9 mouse cellular contexts compared by ENCODE assay signal in genomic region chr14:30943860-30944674, GRCm38 (mm10). TPM values are rescaled to one million over a fixed set of nuclear protein-coding genes. Genes with fewer than 3 reads are reported as not detected.
DNase-seq lines count a peak whose midpoint lies in the region; ATAC-seq and TF ChIP-seq lines count a peak whose summit lies in the region.
"Had no signal": no experiment of that assay in that cellular context is flagged by ENCODE, and none has a peak within 500 bp of the region (broad histone marks: within the 10 kb centered on the region; RNA-seq: fewer than 3 reads in every experiment).

No protein-coding gene starts in this region.

- WGBS in kidney, embryonic 15.5 days = 64% methylated on average over 11 of the region's 11 CpGs
- 63% methylated on average over 11 of the region's 11 CpGs for WGBS in intestine, postnatal 0 days
- 67% methylated on average over 11 of the region's 11 CpGs for WGBS in limb, embryonic 14.5 days

- no peak overlapping the region for H3K27ac ChIP-seq in kidney, embryonic 15.5 days
- H3K27ac ChIP-seq in intestine, postnatal 0 days (ENCODE audit: low read depth, low read length) = 0 out of 2 replicates have a peak overlapping the region, but pooled peaks have one; percentile 35
- no peak overlapping the region for H3K27ac ChIP-seq in limb, embryonic 14.5 days (replicated peaks; ENCODE audit: low read depth, low read length)

- peaks cover 7% of the 10 kb centered on the region; the same call in 1 of the 2 replicates for H3K4me1 ChIP-seq in kidney, embryonic 15.5 days
- no peaks in the 10 kb centered on the region for H3K4me1 ChIP-seq in intestine, postnatal 0 days (replicated peaks; ENCODE audit: control insufficient read depth, insufficient read depth, low read length)
- H3K4me1 ChIP-seq in limb, embryonic 14.5 days (ENCODE audit: control insufficient read depth, insufficient read depth, low read length) = no peaks in the 10 kb centered on the region

- H3K9me3 ChIP-seq in kidney, embryonic 15.5 days (replicated peaks) = no peaks in the 10 kb centered on the region
- H3K9me3 ChIP-seq in intestine, postnatal 0 days (ENCODE audit: control insufficient read depth) = no peaks in the 10 kb centered on the region
- H3K9me3 ChIP-seq in limb, embryonic 14.5 days (ENCODE audit: control insufficient read depth, low read length) = no peaks in the 10 kb centered on the region

- no peaks in the 10 kb centered on the region for H3K36me3 ChIP-seq in kidney, embryonic 15.5 days
- H3K36me3 ChIP-seq in intestine, postnatal 0 days (ENCODE audit: control insufficient read depth, insufficient read depth) = no peaks in the 10 kb centered on the region
- no peaks in the 10 kb centered on the region for H3K36me3 ChIP-seq in limb, embryonic 14.5 days (ENCODE audit: control insufficient read depth, insufficient read depth, low read length)
- no peaks in the 10 kb centered on the region for H3K36me3 ChIP-seq in myocyte (ENCODE audit: control insufficient read depth, insufficient read depth)

- H3K9ac ChIP-seq in kidney, embryonic 15.5 days = no peak overlapping the region
- H3K9ac ChIP-seq in intestine, postnatal 0 days (ENCODE audit: low read depth, low read length) = no peak overlapping the region
- no peak overlapping the region for H3K9ac ChIP-seq in limb, embryonic 14.5 days (ENCODE audit: low read depth, low read length, severe bottlenecking)

- H3K4me2 ChIP-seq in kidney, embryonic 15.5 days = no peak overlapping the region
- H3K4me2 ChIP-seq in intestine, postnatal 0 days (replicated peaks; ENCODE audit: low read depth) = no peak overlapping the region
- no peak overlapping the region for H3K4me2 ChIP-seq in limb, embryonic 14.5 days (replicated peaks; ENCODE audit: low read depth, low read length, severe bottlenecking)
- H3K4me2 ChIP-seq in myocyte (ENCODE audit: low read depth) = no peak overlapping the region

- DNase-seq in kidney, adult 18-20 months = peak; percentile 67
- DNase-seq in adrenal gland, postnatal 10 days = peak; percentile 81
- peak; percentile 61 for DNase-seq in fibroblast of lung, adult 2 months (ENCODE audit: low read depth)
- peak; percentile 41 for DNase-seq in limb, embryonic 14.5 days (ENCODE audit: low spot score)
- peak; percentile 38 for DNase-seq in thymus, postnatal 0 days (ENCODE audit: low spot score)

- H3K79me2 ChIP-seq in myocyte (ENCODE audit: control insufficient read depth, insufficient read depth) = no peaks in the 10 kb centered on the region

- ATAC-seq in kidney, embryonic 15.5 days (replicated peaks; ENCODE audit: low FRiP score) = no peak
- no peak for ATAC-seq in intestine, postnatal 0 days
- no peak for ATAC-seq in limb, embryonic 14.5 days (ENCODE audit: low FRiP score, low read depth)

- no peak for TF ChIP-seq POLR2A in limb, embryonic 14.5 days (IDR thresholded peaks at IDR 0.05; ENCODE audit: borderline replicate concordance, extremely low read depth, insufficient read depth, insufficient read length)
- TF ChIP-seq POLR2A in myocyte (IDR thresholded peaks at IDR 0.05; ENCODE audit: insufficient read length, low read depth) = no peak

- peak; percentile 83 for TF ChIP-seq CTCF in intestine, postnatal 0 days (IDR thresholded peaks at IDR 0.05; ENCODE audit: low read depth)

- no peak overlapping the region for H3K4me3 ChIP-seq in kidney, embryonic 15.5 days (replicated peaks)
- H3K4me3 ChIP-seq in intestine, postnatal 0 days (ENCODE audit: low read depth, low read length) = no peak overlapping the region
- H3K4me3 ChIP-seq in limb, embryonic 14.5 days (replicated peaks; ENCODE audit: low read length) = no peak overlapping the region
- no peak overlapping the region for H3K4me3 ChIP-seq in myocyte

- H3ac ChIP-seq in myocyte (ENCODE audit: control insufficient read depth, insufficient read length) = no peak overlapping the region

- H3K27me3 ChIP-seq in kidney, embryonic 15.5 days = 0 out of 2 replicates have a peak, but pooled peaks cover 3% of the 10 kb centered on the region
- H3K27me3 ChIP-seq in intestine, postnatal 0 days (replicated peaks; ENCODE audit: control insufficient read depth, insufficient read depth, low read length) = no peaks in the 10 kb centered on the region
- no peaks in the 10 kb centered on the region for H3K27me3 ChIP-seq in limb, embryonic 14.5 days (ENCODE audit: control insufficient read depth, insufficient read depth, low read length)
- H3K27me3 ChIP-seq in myocyte (ENCODE audit: control insufficient read depth, insufficient read depth, insufficient read length) = no peaks in the 10 kb centered on the region

TF ChIP-seq in myocyte, 11 proteins besides CTCF, POLR2A, EP300 and RAD21:
- TF ChIP-seq MYOD1 (IDR thresholded peaks at IDR 0.05; ENCODE audit: control insufficient read depth in 1 of 3, insufficient read length in 2 of 3, low read depth in 2 of 3) (no peak), CEBPB (IDR thresholded peaks at IDR 0.05; ENCODE audit: insufficient read depth, poor library complexity, severe bottlenecking) (peak; percentile 72; the same call in 1 of the 2 replicates)

RNA-seq across cellular contexts. Expression of gene Itih1, which starts 1.0 kb away (rescaled TPM):
- 0.30 and 0.55 TPM in 2 replicates for polyA plus RNA-seq in kidney, embryonic 15.5 days (2015; fragmentation: Nextera tagmentation; extraction: Ambion mirVana)
- total RNA-seq in adrenal gland, postnatal 10 days (2021) = 100 to 1,000 TPM in 1 of 2 experiments, 10 to 100 TPM in 1; 52.9 to 125 TPM
- polyA plus RNA-seq in intestine, postnatal 0 days (2015; fragmentation: Nextera tagmentation; extraction: Ambion mirVana) = not detected in 2 replicates
- 0.03 TPM in 1 of 2 replicates, not detected in the other for polyA plus RNA-seq in limb, embryonic 14.5 days (2012; rRNA removed)
- polyA plus RNA-seq in limb, embryonic 14.5 days (2014; fragmentation: Nextera tagmentation; extraction: Ambion mirVana) = not detected in 2 replicates
- 0.02 TPM for polyA plus RNA-seq in myocyte (2012; fragmentation: generic; extraction: Trizol)
- polyA plus RNA-seq in thymus, postnatal 0 days (2015; fragmentation: Nextera tagmentation; extraction: Ambion mirVana) = 0.04 TPM in 1 of 2 replicates, not detected in the other
- polyA plus RNA-seq: frontal cortex, adult 2 months had no signal

RNA-seq across cellular contexts. Expression of gene Nek4, which starts 7.1 kb away (rescaled TPM):
- polyA plus RNA-seq in kidney, embryonic 15.5 days (2015; fragmentation: Nextera tagmentation; extraction: Ambion mirVana) = 17.3 and 17.4 TPM in 2 replicates
- total RNA-seq in adrenal gland, postnatal 10 days (2021) = 10 to 100 TPM in 1 of 2 experiments, 1 to 10 TPM in 1; 8.5 to 13.9 TPM
- polyA plus RNA-seq in intestine, postnatal 0 days (2015; fragmentation: Nextera tagmentation; extraction: Ambion mirVana) = 2.9 and 3.0 TPM in 2 replicates
- 8.0 TPM in 2 replicates for polyA plus RNA-seq in limb, embryonic 14.5 days (2012; rRNA removed)
- 8.8 and 8.9 TPM in 2 replicates for polyA plus RNA-seq in limb, embryonic 14.5 days (2014; fragmentation: Nextera tagmentation; extraction: Ambion mirVana)
- 2.8 TPM for polyA plus RNA-seq in myocyte (2012; fragmentation: generic; extraction: Trizol)
- 5.6 and 6.1 TPM in 2 replicates for polyA plus RNA-seq in thymus, postnatal 0 days (2015; fragmentation: Nextera tagmentation; extraction: Ambion mirVana)

RNA-seq across cellular contexts. Expression of gene Itih3, which starts 20.5 kb away (rescaled TPM):
- 2.6 and 5.0 TPM in 2 replicates for polyA plus RNA-seq in kidney, embryonic 15.5 days (2015; fragmentation: Nextera tagmentation; extraction: Ambion mirVana)
- total RNA-seq in adrenal gland, postnatal 10 days (2021) = 100 to 1,000 TPM in 1 of 2 experiments, 10 to 100 TPM in 1; 87.4 to 223 TPM
- 3.9 and 4.7 TPM in 2 replicates for polyA plus RNA-seq in intestine, postnatal 0 days (2015; fragmentation: Nextera tagmentation; extraction: Ambion mirVana)
- polyA plus RNA-seq in limb, embryonic 14.5 days (2012; rRNA removed) = 0.13 and 0.21 TPM in 2 replicates
- 0.12 and 0.36 TPM in 2 replicates for polyA plus RNA-seq in limb, embryonic 14.5 days (2014; fragmentation: Nextera tagmentation; extraction: Ambion mirVana)
- polyA plus RNA-seq in myocyte (2012; fragmentation: generic; extraction: Trizol) = 0.04 TPM
- polyA plus RNA-seq in thymus, postnatal 0 days (2015; fragmentation: Nextera tagmentation; extraction: Ambion mirVana) = 0.16 and 0.24 TPM in 2 replicates

RNA-seq across cellular contexts. Expression of gene Glt8d1, which starts 57.1 kb away (rescaled TPM):
- 66.4 and 70.1 TPM in 2 replicates for polyA plus RNA-seq in kidney, embryonic 15.5 days (2015; fragmentation: Nextera tagmentation; extraction: Ambion mirVana)
- 10 to 100 TPM; 35.0 to 47.0 TPM for total RNA-seq in adrenal gland, postnatal 10 days (2021)
- polyA plus RNA-seq in intestine, postnatal 0 days (2015; fragmentation: Nextera tagmentation; extraction: Ambion mirVana) = 18.2 and 21.6 TPM in 2 replicates
- polyA plus RNA-seq in limb, embryonic 14.5 days (2012; rRNA removed) = 108 and 128 TPM in 2 replicates
- polyA plus RNA-seq in limb, embryonic 14.5 days (2014; fragmentation: Nextera tagmentation; extraction: Ambion mirVana) = 67.9 and 70.4 TPM in 2 replicates
- polyA plus RNA-seq in myocyte (2012; fragmentation: generic; extraction: Trizol) = 23.1 TPM
- 19.2 and 24.7 TPM in 2 replicates for polyA plus RNA-seq in thymus, postnatal 0 days (2015; fragmentation: Nextera tagmentation; extraction: Ambion mirVana)

RNA-seq across cellular contexts. Expression of gene Spcs1, which starts 57.4 kb away (rescaled TPM):
- polyA plus RNA-seq in kidney, embryonic 15.5 days (2015; fragmentation: Nextera tagmentation; extraction: Ambion mirVana) = 385 and 440 TPM in 2 replicates
- total RNA-seq in adrenal gland, postnatal 10 days (2021) = 100 to 1,000 TPM; 215 to 225 TPM
- 434 and 465 TPM in 2 replicates for polyA plus RNA-seq in intestine, postnatal 0 days (2015; fragmentation: Nextera tagmentation; extraction: Ambion mirVana)
- polyA plus RNA-seq in limb, embryonic 14.5 days (2012; rRNA removed) = 339 and 364 TPM in 2 replicates
- polyA plus RNA-seq in limb, embryonic 14.5 days (2014; fragmentation: Nextera tagmentation; extraction: Ambion mirVana) = 423 and 460 TPM in 2 replicates
- 332 TPM for polyA plus RNA-seq in myocyte (2012; fragmentation: generic; extraction: Trizol)
- polyA plus RNA-seq in thymus, postnatal 0 days (2015; fragmentation: Nextera tagmentation; extraction: Ambion mirVana) = 469 and 501 TPM in 2 replicates
